Mouse (Mus musculus) E14TG2a.4 (cell line): ENCODE data around the gene Notch2.

Experiments used
- H3K27me3 ChIP-seq: 2 replicates; pipeline ENCODE4 v1.6.1; 2014; ENCODE audit warnings: low read length, control low read depth; ENCODE audit not compliant: insufficient read depth
- H3K36me3 ChIP-seq: 2 replicates; pipeline ENCODE4 v1.6.1; 2014; ENCODE audit warnings: low read length, control low read depth; ENCODE audit not compliant: insufficient read depth
- H3K4me1 ChIP-seq: replicated peaks from 2 replicates; pipeline ENCODE4 v1.6.1; 2014; ENCODE audit warnings: low read depth, low read length, control low read depth
- H3K4me3 ChIP-seq: replicated peaks from 2 replicates; pipeline ENCODE4 v1.5.1; 2014; ENCODE audit warnings: mild to moderate bottlenecking, low read length
- H3K9me3 ChIP-seq: 2 replicates; pipeline ENCODE4 v1.6.1; 2014; ENCODE audit warnings: low read length, control low read depth
- CTCF ChIP-seq: conservative IDR thresholded peaks from 2 replicates; pipeline ENCODE4 v1.5.1; 2014; ENCODE audit warnings: low read length
- NANOG ChIP-seq: IDR thresholded peaks from 2 replicates; pipeline ENCODE4 v1.6.1; 2014; ENCODE audit warnings: borderline replicate concordance, low read length, mixed read lengths
- POU5F1 ChIP-seq: IDR thresholded peaks from 2 replicates; pipeline ENCODE4 v1.6.1; 2014; ENCODE audit warnings: low read length, borderline replicate concordance

The Notch2 gene

DNA sequence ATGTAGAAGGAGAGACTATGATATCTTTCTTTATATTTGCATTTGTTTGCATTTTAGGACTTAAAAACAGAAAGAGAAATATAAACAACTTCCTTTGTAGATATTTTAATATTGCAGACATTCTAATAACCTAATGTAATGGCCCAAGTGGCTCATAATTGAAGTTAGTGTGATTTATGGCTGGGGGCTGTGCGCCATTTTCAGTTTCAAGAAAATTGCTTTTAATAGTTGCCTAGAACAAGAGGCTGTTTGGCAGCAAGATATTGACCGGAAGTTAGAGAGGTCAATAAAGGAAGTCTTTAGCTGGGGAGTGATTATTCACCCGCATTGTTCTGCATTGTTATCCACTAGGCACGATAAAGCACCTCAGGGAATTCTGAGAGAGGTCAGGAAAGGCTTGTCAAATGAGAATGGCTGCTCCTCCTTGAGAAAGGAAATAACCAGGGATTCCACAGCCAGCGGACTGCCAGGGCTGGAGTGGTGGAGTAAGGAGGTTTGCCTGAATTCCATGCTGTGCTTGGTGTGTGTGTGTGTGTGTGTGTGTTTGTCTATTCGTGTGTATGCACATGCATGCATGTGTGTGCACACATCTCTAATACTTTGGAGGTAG is 61.4 kb downstream of the Notch2 start:
- TF ChIP-seq NANOG: no peak
- TF ChIP-seq POU5F1: no peak
- TF ChIP-seq CTCF: no peak
- Histone ChIP-seq H3K27me3 (no peaks in the 10 kb centered on the region), H3K4me3 (no peak overlapping the region), H3K4me1 (peaks cover 32% of the 10 kb centered on the region), H3K36me3 (peaks cover 21% of the 10 kb centered on the region), H3K9me3 (no peaks in the 10 kb centered on the region)

DNA sequence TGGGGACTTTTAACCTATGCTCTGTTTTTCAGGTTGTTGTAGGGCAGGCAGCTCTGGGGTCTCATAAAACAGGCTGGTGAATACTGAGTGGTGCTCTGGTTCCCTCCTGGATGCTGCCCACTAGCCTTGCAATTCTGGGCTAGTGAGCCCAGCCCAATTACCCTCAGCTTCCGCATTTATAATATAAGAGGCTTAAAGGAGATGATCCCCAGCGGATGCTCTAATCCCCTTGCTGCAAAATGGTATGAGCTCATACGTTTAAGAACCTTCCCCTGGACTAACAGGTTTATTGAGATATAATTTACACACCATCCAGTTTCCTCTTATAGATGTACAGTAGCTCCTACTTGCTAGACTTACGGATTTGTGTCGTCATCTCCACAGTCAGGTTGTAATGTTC is 64.5 kb downstream of the Notch2 start:
- H3K9me3 ChIP-seq: no peaks in the 10 kb centered on the region
- no peaks in the 10 kb centered on the region for H3K27me3 ChIP-seq
- peaks cover 29% of the 10 kb centered on the region for H3K4me1 ChIP-seq
- TF ChIP-seq CTCF (no peak), NANOG (no peak), POU5F1 (no peak)
- H3K4me3 ChIP-seq: no peak overlapping the region
- peaks cover 22% of the 10 kb centered on the region for H3K36me3 ChIP-seq

DNA sequence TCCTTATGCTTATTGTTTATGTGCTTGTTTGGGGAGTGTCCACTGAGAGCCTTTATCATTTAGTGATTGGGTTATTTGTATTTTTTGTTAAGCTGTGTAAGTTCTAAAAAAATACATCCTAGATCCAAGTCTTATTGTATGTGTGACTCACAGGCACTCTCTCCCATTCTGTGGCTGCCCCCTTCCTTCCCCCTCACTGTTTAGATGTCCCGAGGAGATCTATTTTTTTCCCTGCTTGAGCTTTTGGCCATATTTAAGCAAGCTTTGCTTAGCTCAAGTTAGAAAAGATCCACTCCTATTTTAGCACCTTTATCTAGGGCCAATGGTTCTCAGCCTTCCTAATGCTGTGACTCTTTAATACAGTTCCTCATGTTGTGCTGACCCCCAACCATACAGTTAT is 65.5 kb downstream of the Notch2 start:
- Histone ChIP-seq H3K4me3 (no peak overlapping the region), H3K27me3 (no peaks in the 10 kb centered on the region), H3K9me3 (no peaks in the 10 kb centered on the region), H3K36me3 (peaks cover 18% of the 10 kb centered on the region), H3K4me1 (peaks cover 27% of the 10 kb centered on the region)
- TF ChIP-seq POU5F1: no peak
- TF ChIP-seq CTCF: no peak
- TF ChIP-seq NANOG: no peak

DNA sequence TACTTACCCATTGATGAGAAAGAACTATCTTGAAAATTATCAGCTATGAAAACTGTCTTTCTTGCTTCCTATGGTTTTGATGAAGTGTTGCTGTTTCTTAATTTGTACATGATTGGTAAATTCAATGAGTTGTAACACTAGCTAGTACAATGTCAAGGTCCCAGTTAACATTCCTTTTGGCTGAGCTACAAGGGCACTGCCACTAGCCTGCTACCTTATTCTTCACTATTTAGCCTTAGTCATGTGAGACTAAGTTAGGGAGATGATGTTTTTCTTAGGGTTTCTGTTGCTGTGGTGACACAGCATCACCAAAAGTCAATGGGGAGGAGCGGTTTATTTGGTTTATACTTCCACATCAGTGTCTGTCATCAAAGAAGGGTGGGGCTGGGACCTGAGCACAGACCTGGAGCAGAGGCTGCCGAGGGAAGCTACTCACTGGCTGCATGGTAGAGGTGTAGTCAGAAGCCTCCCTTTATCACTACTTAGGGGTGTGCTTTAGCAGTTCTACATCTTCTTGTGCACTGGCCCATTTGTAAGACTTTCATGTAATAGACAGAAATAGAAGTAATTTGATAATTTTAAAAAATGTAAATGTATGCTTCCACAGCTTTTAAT is 66.4 kb downstream of the Notch2 start:
- Histone ChIP-seq H3K4me1 (peaks cover 32% of the 10 kb centered on the region), H3K27me3 (no peaks in the 10 kb centered on the region), H3K9me3 (no peaks in the 10 kb centered on the region), H3K4me3 (no peak overlapping the region), H3K36me3 (peaks cover 18% of the 10 kb centered on the region)
- no peak for TF ChIP-seq NANOG
- TF ChIP-seq POU5F1: no peak
- TF ChIP-seq CTCF: no peak

DNA sequence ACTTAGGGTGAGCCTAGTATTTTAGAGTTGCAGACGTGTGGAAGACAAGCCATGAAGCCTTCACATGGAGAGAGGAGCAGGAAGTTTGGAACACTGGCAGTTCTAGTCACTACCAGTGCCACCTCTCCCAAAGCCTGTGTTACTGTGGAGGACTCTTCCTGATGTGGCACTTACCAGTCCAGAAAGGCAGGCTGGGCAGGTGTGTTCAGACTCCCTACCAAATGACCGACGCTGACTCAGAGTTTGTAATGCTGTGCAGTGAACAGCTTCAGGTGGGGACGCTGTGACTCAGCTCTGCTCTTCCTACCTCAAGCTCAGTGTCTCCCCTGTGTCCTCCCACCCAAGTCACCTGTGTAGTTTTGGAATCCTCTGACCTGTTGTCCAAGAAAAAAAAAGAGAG is 67.3 kb downstream of the Notch2 start:
- Histone ChIP-seq H3K36me3 (peaks cover 18% of the 10 kb centered on the region), H3K27me3 (no peaks in the 10 kb centered on the region), H3K9me3 (no peaks in the 10 kb centered on the region), H3K4me3 (no peak overlapping the region), H3K4me1 (peaks cover 37% of the 10 kb centered on the region)
- TF ChIP-seq POU5F1 (no peak), CTCF (no peak), NANOG (no peak)

DNA sequence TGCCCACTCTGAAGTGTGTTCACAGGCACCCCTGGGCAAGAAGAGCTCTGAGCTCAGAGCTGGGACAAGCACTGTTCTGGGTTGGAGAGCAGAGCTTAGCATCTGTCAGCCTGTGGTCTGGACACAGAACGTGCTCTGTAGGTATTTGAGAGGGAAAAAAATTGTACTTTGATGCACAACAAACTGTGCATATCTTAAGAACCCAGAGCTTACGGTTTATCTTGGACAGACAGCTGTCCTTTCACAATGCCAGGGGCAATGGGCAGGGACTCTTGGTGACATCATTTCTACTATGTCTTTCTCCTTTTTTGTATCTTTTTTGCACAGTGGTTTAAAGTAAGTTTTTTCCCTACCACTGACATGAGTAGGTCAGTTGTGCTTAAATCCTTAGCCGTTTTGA is 68.9 kb downstream of the Notch2 start:
- H3K9me3 ChIP-seq: no peaks in the 10 kb centered on the region
- H3K36me3 ChIP-seq: peaks cover 16% of the 10 kb centered on the region
- no peaks in the 10 kb centered on the region for H3K27me3 ChIP-seq
- H3K4me1 ChIP-seq: peaks cover 48% of the 10 kb centered on the region
- TF ChIP-seq POU5F1 (no peak), CTCF (no peak), NANOG (no peak)
- no peak overlapping the region for H3K4me3 ChIP-seq

DNA sequence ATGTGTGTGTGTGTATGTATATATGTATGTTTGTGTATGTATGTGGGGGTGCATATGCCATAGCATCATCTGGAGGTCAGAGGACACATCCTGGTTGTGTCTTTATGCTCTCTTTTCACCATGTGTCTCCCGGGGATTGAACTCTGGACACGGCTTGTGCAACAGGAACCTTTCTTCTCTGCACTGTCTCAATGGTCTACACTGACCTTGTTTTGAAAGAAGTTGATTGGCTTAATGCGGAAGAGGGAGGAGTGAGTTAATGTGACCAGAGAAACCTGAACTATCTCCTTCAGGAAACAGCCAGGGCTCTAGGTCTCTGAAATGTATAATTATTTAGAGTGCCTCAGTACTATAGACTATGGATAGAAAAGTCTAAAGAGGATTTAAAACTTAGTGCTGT is 69.6 kb downstream of the Notch2 start:
- Histone ChIP-seq H3K27me3 (no peaks in the 10 kb centered on the region), H3K4me1 (peaks cover 41% of the 10 kb centered on the region), H3K36me3 (peaks cover 18% of the 10 kb centered on the region), H3K4me3 (no peak overlapping the region), H3K9me3 (no peaks in the 10 kb centered on the region)
- TF ChIP-seq NANOG: no peak
- TF ChIP-seq POU5F1: no peak
- no peak for TF ChIP-seq CTCF

DNA sequence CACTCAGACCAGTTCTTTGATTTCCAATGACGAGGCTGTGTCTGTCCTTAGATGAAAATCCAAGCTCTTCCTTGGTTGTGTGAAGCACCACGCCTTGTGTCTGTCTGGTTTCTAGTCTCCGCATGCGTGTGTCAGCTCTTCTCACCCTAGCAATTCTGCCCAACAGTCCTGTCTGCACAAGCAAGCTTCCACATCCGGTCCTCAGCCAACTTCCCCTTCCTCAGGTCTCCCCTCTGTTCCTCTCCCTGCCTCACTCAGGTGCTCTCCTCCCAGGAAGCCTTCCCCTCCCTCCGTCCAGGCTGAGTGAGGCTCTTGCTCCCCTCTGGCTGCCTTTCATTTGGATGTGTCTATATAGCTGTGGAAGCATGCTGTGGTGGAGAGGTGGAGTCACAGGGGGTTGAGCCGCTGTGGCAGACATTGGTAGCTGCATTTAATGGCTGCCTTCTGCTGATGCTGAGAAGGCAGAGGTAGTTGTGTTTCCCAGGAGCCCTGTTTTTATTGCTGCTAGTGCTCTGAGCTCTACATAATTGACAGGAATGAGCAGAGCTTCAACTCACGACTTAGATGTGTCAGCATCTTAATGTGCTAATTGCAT is 70.8 kb downstream of the Notch2 start:
- Histone ChIP-seq H3K27me3 (no peaks in the 10 kb centered on the region), H3K4me3 (no peak overlapping the region), H3K4me1 (peaks cover 35% of the 10 kb centered on the region), H3K36me3 (peaks cover 18% of the 10 kb centered on the region), H3K9me3 (no peaks in the 10 kb centered on the region)
- TF ChIP-seq POU5F1: no peak
- TF ChIP-seq NANOG: no peak
- TF ChIP-seq CTCF: no peak

DNA sequence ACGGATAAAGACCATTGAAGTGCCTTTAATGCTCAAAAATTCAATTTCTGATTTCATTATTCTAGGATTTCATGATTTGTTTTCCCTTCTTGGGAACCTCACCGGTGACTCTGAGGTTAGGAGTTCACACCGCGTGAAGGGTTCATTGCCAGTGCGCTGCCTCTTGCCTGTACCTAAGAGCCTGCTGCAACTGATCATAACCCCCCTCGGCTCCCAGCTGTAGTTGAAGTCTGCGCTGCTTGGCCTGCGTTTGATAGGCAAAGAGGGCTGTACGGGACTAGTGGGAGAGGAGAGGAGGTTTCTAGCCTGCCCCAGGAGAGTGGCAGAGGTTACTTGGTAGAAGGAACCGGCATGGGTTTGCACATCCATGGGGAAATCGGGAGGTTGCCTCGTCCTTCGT is 71.5 kb downstream of the Notch2 start:
- no peak overlapping the region for H3K4me3 ChIP-seq
- H3K4me1 ChIP-seq: peaks cover 37% of the 10 kb centered on the region
- no peak for TF ChIP-seq CTCF
- no peak for TF ChIP-seq NANOG
- no peak for TF ChIP-seq POU5F1
- H3K9me3 ChIP-seq: no peaks in the 10 kb centered on the region
- no peaks in the 10 kb centered on the region for H3K27me3 ChIP-seq
- H3K36me3 ChIP-seq: peaks cover 18% of the 10 kb centered on the region
